Mouse (Mus musculus) CD8-positive naive resting alpha-beta T cell, adult 2 months (primary cell): Measurements from ENCODE around the gene Nhlrc4.

Source experiments
- DNase-seq, 2 experiments: peaks; one replicate each; pipeline ENCODE4 v3.0.0; 2022; ENCODE audit warnings: low read depth in 2 of 2, low spot score in 2 of 2

The Nhlrc4 gene

GRCm38 (mm10) chr17:25934526-25934925 lies 10.2 kb downstream of the Nhlrc4 start:
- no peak for DNase-seq

DNA sequence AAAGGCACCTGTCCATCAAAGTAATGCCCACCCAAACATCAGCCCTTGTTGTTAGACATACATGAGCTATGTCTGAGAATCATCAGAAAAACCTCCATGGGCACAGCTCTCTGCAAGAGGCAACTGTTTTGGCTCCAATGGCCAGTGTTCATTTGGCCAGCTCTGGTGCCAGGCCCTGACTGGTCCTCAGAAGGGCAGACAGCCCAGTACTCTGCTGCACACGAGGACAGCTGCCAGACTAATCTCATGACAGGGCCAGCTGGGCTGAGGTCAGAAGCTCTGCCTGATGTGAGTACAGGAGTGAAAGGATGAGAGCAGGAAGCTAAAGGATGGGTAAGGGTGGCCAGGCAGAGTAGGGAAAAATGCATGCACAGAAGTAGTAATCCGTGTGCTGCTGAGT lies 19.4 kb downstream of the Nhlrc4 start:
- DNase-seq, result no peak

GRCm38 (mm10) chr17:25922120-25922519 lies 22.6 kb downstream of the Nhlrc4 start:
- no peak for DNase-seq

- DNase-seq, result peak; percentile 98 to 99
Measured at GRCm38 (mm10) chr17:25919786-25920642, 24.7 kb downstream of the Nhlrc4 start.

DNA sequence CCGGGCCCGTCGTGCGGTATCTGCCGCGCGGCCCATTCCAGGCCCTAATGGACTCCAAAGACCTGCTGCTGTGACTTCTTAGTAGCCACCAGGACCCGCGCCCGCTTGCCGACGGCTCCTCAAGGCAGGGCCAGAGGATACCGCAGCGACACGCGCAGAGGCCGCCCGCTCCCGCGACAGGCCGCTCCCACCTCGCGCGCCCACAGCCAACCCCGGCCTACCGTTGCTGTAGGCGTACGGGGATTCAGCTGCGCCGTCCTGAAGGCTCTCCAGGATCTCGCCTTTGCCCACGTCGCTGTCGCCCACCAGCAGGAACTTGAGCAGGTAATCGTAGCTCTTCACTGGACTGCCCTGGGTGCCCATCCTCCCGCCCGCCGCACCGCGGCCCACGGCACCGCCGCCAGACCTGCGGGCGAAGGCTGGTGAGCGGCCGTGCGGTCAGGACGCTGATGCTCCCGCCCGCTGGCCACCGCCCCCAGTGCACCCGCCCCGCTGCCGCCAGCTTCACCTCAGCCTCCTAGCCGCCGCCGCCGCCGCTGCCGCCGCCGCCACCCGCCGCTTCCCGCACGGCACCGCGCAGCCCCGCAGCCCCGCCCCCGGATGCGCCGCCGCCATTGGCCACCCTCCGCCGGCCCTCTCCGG lies 25.5 kb downstream of the Nhlrc4 start, which contains the start of gene Rab40c:
Rab40c (minus strand) TSS at position 584 of the 642 bp plus-strand sequence.
- no peak for DNase-seq

GRCm38 (mm10) chr17:25918037-25918750 lies 26.6 kb downstream of the Nhlrc4 start:
- no peak for DNase-seq

DNA sequence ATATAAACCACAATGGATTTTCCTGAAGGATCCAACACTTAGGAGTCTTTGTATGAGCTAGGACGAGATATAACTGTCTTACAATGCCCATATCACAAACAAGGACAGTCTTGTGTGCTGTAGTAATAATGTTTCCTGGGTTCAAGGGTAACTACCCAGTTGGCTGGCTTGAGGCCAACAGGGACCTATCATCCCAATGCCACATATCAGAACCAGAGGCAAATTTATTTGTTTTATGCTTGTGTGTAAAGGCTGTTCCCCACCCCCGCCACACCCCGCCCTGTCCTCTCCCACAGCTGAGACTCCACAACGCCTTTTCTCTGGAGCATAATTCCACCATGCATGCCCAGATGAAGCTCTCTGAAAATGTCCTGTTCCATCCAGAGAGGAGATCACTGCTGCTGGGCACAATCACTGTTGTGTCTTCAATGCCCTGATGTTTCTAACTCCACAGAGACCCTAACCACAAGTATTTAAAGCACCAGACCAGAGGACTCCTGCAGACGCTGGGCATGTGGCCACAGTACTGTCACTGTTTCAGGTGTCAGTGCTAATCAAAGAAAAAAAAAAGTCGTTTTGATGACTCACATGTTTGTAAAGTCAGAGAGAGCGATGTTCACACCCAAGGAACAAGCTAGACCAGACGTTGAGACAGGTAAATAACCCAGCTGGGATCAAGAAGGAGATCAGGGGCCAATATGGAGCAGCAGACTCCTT lies 27.7 kb downstream of the Nhlrc4 start:
- DNase-seq, result no peak

DNA sequence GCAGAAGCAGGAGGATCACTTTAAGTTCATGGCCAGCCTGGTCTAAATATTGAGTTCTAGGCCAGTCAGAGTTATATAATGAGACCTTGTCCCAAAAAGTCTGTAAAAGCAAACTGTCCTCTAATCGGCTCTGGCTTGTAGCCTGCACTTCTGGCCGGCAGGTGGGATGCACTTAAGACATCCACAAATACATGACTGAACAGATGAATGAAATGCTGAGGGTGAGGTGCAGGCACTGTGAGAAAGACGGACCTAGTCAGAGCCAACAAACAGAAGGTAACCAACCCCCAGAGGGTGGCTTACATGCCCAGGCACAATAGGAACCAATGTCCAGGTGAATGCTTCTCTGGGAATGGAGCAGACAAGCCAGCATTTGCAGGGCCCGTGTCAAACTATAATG lies 30.5 kb downstream of the Nhlrc4 start:
- DNase-seq, result no peak

GRCm38 (mm10) chr17:25913877-25914275 lies 30.9 kb downstream of the Nhlrc4 start:
- no peak for DNase-seq

DNA sequence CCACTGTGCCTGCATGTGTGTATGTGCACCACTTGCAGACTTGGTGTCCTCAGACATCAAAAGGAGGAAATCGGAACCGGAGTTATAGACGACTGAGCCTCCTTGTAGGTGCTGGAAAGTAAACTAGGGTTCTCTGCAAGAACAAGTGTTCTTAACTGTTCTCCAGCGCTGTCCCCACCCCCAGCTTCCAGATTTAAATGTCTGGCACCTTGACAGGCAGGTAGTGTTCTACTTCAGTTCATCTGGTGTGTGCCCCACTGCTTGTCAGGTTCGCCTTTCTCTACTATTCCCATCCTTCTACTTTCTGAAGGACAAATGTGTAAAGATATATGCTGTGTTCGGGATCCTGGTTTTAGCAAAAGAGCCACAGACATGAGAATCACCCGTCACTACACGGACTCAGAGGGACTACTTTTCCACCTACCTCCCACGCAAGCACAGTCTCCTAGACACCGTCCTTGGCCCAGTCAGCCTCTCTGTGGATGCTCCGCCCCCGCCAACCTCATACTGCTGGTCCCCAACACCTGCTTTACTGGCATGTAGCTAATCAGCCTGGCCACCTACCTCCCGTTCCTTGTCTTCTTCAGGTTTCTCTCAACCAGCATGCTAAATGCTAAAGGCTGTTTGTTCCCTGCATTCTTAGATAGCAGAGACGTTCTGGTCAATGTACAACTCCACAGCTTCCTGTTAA lies 31.4 kb downstream of the Nhlrc4 start:
- no peak for DNase-seq

GRCm38 (mm10) chr17:25911816-25912215 lies 32.9 kb downstream of the Nhlrc4 start:
- no peak for DNase-seq

- DNase-seq, result no peak
Measured at GRCm38 (mm10) chr17:25907640-25908039, 37.1 kb downstream of the Nhlrc4 start.

- DNase-seq, result no peak
Measured at GRCm38 (mm10) chr17:25903061-25903460, 41.7 kb downstream of the Nhlrc4 start.

DNA sequence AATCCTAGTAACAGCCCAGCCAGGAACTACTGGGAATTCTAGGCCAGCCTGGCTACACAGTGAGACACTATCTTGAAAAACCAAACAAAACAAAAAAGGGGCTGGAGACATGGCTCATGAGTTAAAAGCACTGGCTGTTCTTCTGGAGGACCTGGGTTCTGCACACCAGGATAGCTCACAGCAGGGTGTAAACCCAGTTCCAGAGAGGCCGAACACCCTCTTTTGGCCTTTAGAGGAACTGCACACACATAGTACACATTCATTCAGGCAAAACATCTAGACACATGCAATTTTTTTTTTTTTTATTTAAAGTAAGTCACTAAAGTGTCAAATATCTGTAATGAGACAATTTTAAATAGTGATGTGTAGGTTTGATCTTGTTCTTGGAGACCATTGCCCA lies 44.6 kb downstream of the Nhlrc4 start:
- no peak for DNase-seq

DNA sequence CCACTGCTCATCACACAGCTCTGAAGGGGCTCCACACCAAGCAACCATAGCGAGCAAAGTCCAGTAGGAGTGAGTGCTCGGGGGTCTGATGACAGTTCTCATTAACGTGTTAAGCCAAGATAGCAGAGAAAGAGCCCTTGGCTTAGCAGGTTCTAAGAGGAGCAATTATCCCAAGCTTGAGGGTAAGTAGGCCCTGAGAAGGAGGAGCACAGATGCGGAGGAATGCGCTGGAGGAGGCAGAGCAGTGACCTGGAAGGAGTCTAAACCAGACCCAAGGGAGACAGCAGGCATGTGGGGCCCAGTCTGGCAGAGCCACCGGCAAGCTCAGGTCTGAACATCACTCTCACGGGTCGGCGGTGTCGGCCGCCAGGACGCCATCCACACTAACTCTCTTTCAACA lies 48.9 kb downstream of the Nhlrc4 start:
- no peak for DNase-seq

DNA sequence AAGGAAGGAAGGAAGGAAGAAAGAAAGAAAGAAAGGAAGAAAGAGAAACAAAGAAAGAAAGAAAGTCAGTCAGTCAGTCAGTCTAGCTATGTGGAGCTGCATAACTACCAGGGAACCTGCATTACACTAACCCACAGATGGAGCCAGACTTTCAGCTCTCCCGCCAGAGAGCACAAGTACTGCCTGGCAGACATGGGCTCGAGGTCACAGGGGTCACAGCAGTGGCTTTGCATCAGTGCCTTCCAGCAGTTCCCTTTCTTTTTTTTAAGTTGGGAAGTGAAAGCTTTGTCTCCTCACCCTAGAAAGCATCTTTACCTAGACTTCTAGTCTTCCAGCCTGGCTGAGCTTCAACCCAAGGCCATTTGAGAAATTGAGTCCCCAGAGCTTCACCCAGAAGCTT lies 49.3 kb downstream of the Nhlrc4 start:
- DNase-seq, result no peak

GRCm38 (mm10) chr17:25893975-25894617 lies 50.7 kb downstream of the Nhlrc4 start:
- peak; percentile 58 to 63 for DNase-seq
